Mouse (Mus musculus) hindbrain, postnatal 0 days (tissue): ENCODE data around the gene Apold1. TPM values are rescaled to one million over a fixed set of nuclear protein-coding genes. Genes with fewer than 3 reads are reported as not detected.
A peak's percentile ranks its signal among the peaks of the same experiment; 100 is the strongest.

Source experiments
- ATAC-seq: fragments of 200-750 bp; cut with Nextera tagmentation; 2 replicates; pipeline ENCODE4 v1.8.0; 2017; ENCODE audit warnings: mild to moderate bottlenecking, moderate TSS enrichment, moderate library complexity
- DNase-seq: peaks from one replicate; pipeline ENCODE4 v3.0.0-alpha.2; 2015; ENCODE audit warnings: low spot score
- H3K27ac ChIP-seq: fragments of 300-500 bp; sonication (generic); 2 replicates; pipeline ENCODE4 v1.5.1; 2014; ENCODE audit warnings: mild to moderate bottlenecking
- H3K27me3 ChIP-seq: fragments of 300-500 bp; sonication (generic); 2 replicates; pipeline ENCODE4 v1.6.1; 2014; ENCODE audit warnings: low read length, mixed read lengths; ENCODE audit not compliant: insufficient read depth
- H3K36me3 ChIP-seq: fragments of 300-500 bp; sonication (generic); 2 replicates; pipeline ENCODE4 v1.6.1; 2014; ENCODE audit warnings: low read length, mixed read lengths; ENCODE audit not compliant: insufficient read depth
- H3K4me1 ChIP-seq: fragments of 300-500 bp; sonication (generic); 2 replicates; pipeline ENCODE4 v1.6.1; 2014; ENCODE audit warnings: antibody characterized with exemption, low read length, mixed read lengths; ENCODE audit not compliant: insufficient read depth
- H3K4me2 ChIP-seq: fragments of 300-500 bp; sonication (generic); 2 replicates; pipeline ENCODE4 v1.6.1; 2014; ENCODE audit warnings: low read depth, mild to moderate bottlenecking, low read length, moderate library complexity, mixed read lengths
- H3K4me3 ChIP-seq: fragments of 300-500 bp; sonication (generic); 2 replicates; pipeline ENCODE4 v1.5.1; 2014; ENCODE audit warnings: low read length
- H3K9ac ChIP-seq: fragments of 300-500 bp; sonication (generic); replicated peaks from 2 replicates; pipeline ENCODE4 v1.6.1; 2014; ENCODE audit warnings: mild to moderate bottlenecking, low read length, moderate library complexity, mixed read lengths
- H3K9me3 ChIP-seq: fragments of 300-500 bp; sonication (generic); 2 replicates; pipeline ENCODE4 v1.6.1; 2016; ENCODE audit warnings: low read length, mixed read lengths
- CTCF ChIP-seq: IDR thresholded peaks from 2 replicates; pipeline ENCODE4 v1.5.1; 2016; ENCODE audit warnings: antibody characterized with exemption, control low read depth, low read depth
- WGBS: fragments of 180-500 bp; shearing (Covaris S2); extraction: QIAGEN DNeasy Blood & Tissue Kit; methylation state at CpG from one replicate; pipeline ENCODE4 v1.1.7; 2014; 5-methylcytosine and 5-hydroxymethylcytosine counted together
- polyA plus RNA-seq: library from polyadenylated mRNA; unstranded; fragments of >200 nt; fragmentation: Nextera tagmentation; extraction: Ambion mirVana; gene quantifications from 2 replicates; pipeline ENCODE4 v1.2.1, GENCODE M21; 2015
- total RNA-seq: library from RNA; depleted of rRNA; stranded (reverse); fragments of >200 nt; gene quantifications from 2 replicates; pipeline ENCODE4 v1.2.3, GENCODE M21; 2014; rRNA removed

Gene Apold1
- 6.3 and 7.0 TPM in 2 replicates for total RNA-seq
- polyA plus RNA-seq: 4.2 and 4.8 TPM in 2 replicates

DNA sequence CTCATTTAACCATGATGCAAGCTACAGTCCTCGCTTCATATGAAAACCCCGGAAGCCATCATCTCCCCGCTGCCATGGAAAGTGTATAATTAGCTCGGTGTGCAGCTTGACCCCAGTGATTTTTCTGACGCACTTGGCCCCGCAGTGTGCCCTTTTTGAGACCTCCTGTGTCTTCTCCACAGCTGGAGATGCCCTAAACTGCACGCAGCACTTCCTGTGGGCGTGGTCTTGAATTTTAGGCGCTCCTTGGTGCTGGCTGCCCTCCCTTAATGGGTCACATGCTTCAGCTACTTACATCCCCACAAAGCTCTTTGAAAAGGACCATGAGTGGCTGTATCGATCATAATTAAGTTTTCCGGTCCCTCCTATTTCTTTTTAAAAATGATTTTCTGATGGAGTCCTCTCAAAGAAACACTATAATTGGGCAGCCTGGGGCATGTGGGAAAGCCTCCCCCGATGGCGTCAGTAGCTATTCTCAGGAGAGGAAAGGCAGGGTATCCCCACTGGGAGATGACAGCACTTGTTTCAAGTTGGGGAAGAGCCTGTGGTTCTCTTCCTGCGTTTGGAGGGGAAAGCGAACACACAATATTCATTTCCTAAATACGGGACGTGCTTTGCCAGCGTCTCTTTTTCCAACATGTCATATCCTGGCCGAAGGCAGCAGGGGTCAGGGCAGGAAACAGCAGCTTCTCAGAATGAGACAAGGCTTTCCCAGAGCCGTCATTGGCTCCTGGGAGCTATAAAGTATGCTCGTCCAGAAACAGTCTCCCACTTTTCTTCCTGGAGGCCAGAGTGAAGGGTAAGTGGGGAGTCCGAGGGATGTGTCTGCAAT, at the start of gene Apold1:
TSS of gene Apold1 (plus strand) at position 488 of the 832 bp plus-strand sequence.
- Histone ChIP-seq H3K4me1 (0 out of 2 replicates have a peak, but pooled peaks cover 5% of the 10 kb centered on the region), H3K36me3 (no peaks in the 10 kb centered on the region), H3K4me3 (no peak within 1 kb of the TSS), H3K9me3 (no peaks in the 10 kb centered on the region), H3K27me3 (no peaks in the 10 kb centered on the region), H3K9ac (no peak within 1 kb of the TSS), H3K4me2 (peak within 1 kb of the TSS; percentile 40), H3K27ac (no peak within 1 kb of the TSS)
- WGBS: 38% methylated on average over 22 of the region's 22 CpGs
- TF ChIP-seq CTCF: no peak
- ATAC-seq (no peak), DNase-seq (no peak)

DNA sequence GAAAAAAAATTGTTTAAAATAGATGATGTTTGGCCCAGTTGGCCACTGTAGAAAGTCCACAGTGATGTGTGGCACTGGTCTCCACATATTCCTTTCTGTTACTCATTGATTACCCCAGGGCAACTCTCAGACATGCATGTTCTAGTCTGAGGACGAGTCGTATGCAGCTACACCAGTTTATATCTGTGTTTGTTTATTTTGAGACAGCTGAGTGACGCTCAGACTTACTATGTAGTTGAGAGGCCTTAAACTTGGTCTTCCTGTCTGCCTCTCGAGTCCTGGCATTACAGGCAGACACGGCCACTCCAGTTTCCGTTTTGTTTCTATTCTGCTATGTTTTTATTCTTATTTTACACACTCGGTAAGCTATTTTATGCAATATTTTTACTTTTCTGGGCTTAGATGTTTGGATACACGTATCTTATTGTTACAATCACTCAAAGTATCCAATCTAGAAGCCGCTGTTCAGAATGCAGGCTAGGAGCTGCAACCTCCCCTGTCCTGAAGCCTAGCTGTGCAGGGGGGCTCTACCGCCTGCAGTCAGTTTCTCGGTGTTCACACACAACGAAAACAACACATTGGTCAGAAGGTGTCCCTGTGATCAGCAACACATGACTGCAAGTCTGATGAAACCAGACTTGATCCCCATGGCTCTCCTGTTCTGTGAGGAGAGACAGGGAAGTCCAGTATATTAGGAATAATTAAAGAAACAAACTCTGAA, 48.9 kb upstream of the Apold1 start:
- ATAC-seq (no peak), DNase-seq (no peak)
- Histone ChIP-seq H3K9ac (no peak overlapping the region), H3K27me3 (no peaks in the 10 kb centered on the region), H3K4me1 (no peaks in the 10 kb centered on the region), H3K9me3 (no peaks in the 10 kb centered on the region), H3K36me3 (no peaks in the 10 kb centered on the region), H3K4me2 (peak overlapping the region; percentile 3), H3K27ac (no peak overlapping the region), H3K4me3 (no peak overlapping the region)
- 64% methylated on average over 12 of the region's 12 CpGs for WGBS
- TF ChIP-seq CTCF: no peak

DNA sequence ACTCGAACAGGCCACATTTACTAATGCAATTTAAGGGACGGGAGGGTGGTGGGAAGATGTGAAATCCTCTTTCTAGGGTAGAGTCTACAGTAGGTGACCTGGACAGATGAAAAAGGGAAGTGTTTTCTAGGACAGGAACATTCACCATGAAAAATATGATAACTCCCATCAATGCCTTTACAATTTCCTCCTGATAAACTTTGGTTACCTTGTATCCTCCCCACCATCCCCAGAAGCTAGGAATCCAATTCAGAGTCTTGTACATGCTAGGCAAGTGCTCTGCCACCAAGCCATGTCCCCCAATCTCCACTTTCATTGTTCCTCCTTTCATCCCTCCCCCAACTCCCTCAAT, 48.3 kb upstream of the Apold1 start:
- no peak for ATAC-seq
- no peak for DNase-seq
- Histone ChIP-seq H3K9ac (no peak overlapping the region), H3K27me3 (no peaks in the 10 kb centered on the region), H3K9me3 (no peaks in the 10 kb centered on the region), H3K4me2 (no peak overlapping the region), H3K4me3 (no peak overlapping the region), H3K4me1 (no peaks in the 10 kb centered on the region), H3K27ac (no peak overlapping the region), H3K36me3 (no peaks in the 10 kb centered on the region)
- TF ChIP-seq CTCF: no peak
- WGBS: 76% methylated on average over 2 of the region's 2 CpGs

DNA sequence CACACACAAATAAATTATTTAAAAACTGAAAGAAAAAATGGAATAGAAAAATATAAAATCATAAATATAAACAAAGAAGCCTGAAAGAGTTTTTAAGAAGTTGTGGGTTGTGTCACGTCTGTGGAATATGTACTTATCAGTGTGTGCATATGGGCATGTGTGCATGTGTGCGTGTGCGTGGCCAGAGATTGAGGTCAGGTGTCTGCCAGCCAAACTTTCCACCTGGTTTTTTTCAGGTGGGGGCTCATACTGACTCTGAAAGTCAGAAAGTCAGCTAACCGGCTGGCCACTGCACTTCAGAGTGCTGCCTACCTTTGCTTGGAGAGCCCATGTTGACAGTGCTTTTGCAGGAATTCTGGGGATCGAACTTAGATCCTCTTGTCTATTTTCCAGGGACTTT, 47.2 kb upstream of the Apold1 start:
- H3K27ac ChIP-seq: no peak overlapping the region
- no peak for TF ChIP-seq CTCF
- no peaks in the 10 kb centered on the region for H3K27me3 ChIP-seq
- H3K4me2 ChIP-seq: no peak overlapping the region
- no peaks in the 10 kb centered on the region for H3K4me1 ChIP-seq
- no peak overlapping the region for H3K9ac ChIP-seq
- no peak overlapping the region for H3K4me3 ChIP-seq
- 94% methylated on average over 5 of the region's 5 CpGs for WGBS
- no peaks in the 10 kb centered on the region for H3K9me3 ChIP-seq
- no peaks in the 10 kb centered on the region for H3K36me3 ChIP-seq
- no peak for DNase-seq
- no peak for ATAC-seq

DNA sequence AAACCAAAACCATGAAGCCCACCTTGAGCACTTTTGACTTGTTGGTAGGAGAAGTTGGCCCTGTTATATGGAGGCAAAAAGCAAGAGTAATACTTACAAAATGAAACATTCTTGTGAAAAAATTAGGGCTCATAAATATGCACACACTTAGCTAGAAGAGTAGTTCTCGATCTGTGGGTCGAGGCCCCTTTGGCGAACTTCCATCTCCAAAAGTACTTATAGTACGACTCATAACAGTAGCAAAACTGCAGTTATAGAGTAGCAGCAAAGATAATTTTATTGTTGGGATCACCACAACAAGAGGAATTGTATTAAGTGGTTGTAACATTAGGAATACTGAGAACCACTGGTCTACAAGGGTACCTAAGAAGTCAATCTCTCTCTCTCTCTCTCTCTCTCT, 41.7 kb upstream of the Apold1 start:
- Histone ChIP-seq H3K27ac (no peak overlapping the region), H3K4me1 (no peaks in the 10 kb centered on the region), H3K9ac (no peak overlapping the region), H3K36me3 (no peaks in the 10 kb centered on the region), H3K4me2 (no peak overlapping the region), H3K4me3 (no peak overlapping the region), H3K27me3 (no peaks in the 10 kb centered on the region), H3K9me3 (no peaks in the 10 kb centered on the region)
- TF ChIP-seq CTCF: no peak
- no peak for ATAC-seq
- 91% methylated on average over 4 of the region's 4 CpGs for WGBS
- no peak for DNase-seq

DNA sequence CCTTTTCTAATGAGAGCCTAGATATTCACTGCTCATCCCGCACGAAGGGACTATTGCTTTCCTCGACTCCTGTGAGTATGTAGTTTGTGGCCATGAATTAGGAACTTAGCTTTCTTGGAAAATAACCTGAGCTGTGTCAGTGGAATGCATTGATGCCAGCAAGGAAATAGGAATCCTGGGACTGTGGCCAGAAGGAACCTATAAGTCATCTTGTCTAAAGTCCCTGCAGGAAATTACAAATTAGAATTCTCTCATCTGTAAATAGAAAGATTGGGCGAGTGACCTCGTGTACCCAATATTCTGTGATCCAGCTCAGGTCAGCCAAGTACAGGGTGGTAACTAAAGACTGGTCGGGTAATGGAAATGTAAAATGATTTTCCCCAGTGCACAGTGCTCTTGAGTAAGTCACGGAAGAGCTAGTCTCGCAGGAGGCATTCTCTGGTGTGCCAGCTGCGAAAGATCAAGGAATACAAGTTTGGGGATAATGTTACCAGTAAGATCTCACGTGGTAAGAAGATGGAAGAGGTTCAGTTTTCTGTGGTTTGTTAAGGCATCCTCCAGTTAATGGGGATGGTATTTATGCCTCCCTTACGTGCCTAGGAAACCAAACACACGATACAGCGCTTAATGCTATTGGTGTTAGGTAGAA, 37.6 kb upstream of the Apold1 start:
- no peaks in the 10 kb centered on the region for H3K9me3 ChIP-seq
- no peak overlapping the region for H3K4me2 ChIP-seq
- no peak for ATAC-seq
- H3K4me1 ChIP-seq: no peaks in the 10 kb centered on the region
- 80% methylated on average over 13 of the region's 13 CpGs for WGBS
- no peak for DNase-seq
- H3K9ac ChIP-seq: no peak overlapping the region
- H3K36me3 ChIP-seq: no peaks in the 10 kb centered on the region
- no peak overlapping the region for H3K27ac ChIP-seq
- H3K27me3 ChIP-seq: no peaks in the 10 kb centered on the region
- no peak for TF ChIP-seq CTCF
- no peak overlapping the region for H3K4me3 ChIP-seq
